Mouse (Mus musculus) liver, postnatal 0 days (tissue): ENCODE data around the gene Gzmk. TPM values are rescaled to one million over a fixed set of nuclear protein-coding genes. Genes with fewer than 3 reads are reported as not detected.

Experiments used
- ATAC-seq: fragments of 200-750 bp; cut with Nextera tagmentation; 2 replicates; pipeline ENCODE4 v1.8.0; 2017; ENCODE audit warnings: mild to moderate bottlenecking, moderate library complexity
- DNase-seq: peaks from one replicate; pipeline ENCODE4 v3.0.0-alpha.2; 2016
- H3K27ac ChIP-seq: fragments of 300-500 bp; sonication (generic); 2 replicates; pipeline ENCODE4 v1.5.1; 2014; ENCODE audit warnings: antibody characterized with exemption, moderate library complexity, mild to moderate bottlenecking, low read depth
- H3K27me3 ChIP-seq: fragments of 300-500 bp; sonication (generic); 2 replicates; pipeline ENCODE4 v1.6.1; 2014; ENCODE audit warnings: low read length, control low read depth, mixed read lengths; ENCODE audit not compliant: insufficient read depth
- H3K36me3 ChIP-seq: fragments of 300-500 bp; sonication (generic); replicated peaks from 2 replicates; pipeline ENCODE4 v1.6.1; 2014; ENCODE audit warnings: mild to moderate bottlenecking, control low read depth, low read length, moderate library complexity, mixed read lengths; ENCODE audit not compliant: insufficient read depth
- H3K4me1 ChIP-seq: fragments of 300-500 bp; sonication (generic); 2 replicates; pipeline ENCODE4 v1.6.1; 2014; ENCODE audit warnings: antibody characterized with exemption, mild to moderate bottlenecking, control low read depth; ENCODE audit not compliant: insufficient read depth
- H3K4me2 ChIP-seq: fragments of 300-500 bp; sonication (generic); 2 replicates; pipeline ENCODE4 v1.6.1; 2014; ENCODE audit warnings: low read depth, mild to moderate bottlenecking, low read length, moderate library complexity, mixed read lengths
- H3K4me3 ChIP-seq: fragments of 300-500 bp; sonication (generic); 2 replicates; pipeline ENCODE4 v1.5.1; 2014; ENCODE audit warnings: low read depth, low read length
- H3K9ac ChIP-seq: fragments of 300-500 bp; sonication (generic); replicated peaks from 2 replicates; pipeline ENCODE4 v1.6.1; 2014; ENCODE audit warnings: mild to moderate bottlenecking, moderate library complexity
- H3K9me3 ChIP-seq: fragments of 300-500 bp; sonication (generic); 2 replicates; pipeline ENCODE4 v1.6.1; 2016; ENCODE audit warnings: mild to moderate bottlenecking, control low read depth, low read length, mixed read lengths
- CTCF ChIP-seq: sonication (generic); IDR thresholded peaks from 2 replicates; pipeline ENCODE4 v1.5.1; 2016; ENCODE audit warnings: antibody characterized with exemption, low read depth
- EP300 ChIP-seq: IDR thresholded peaks from 2 replicates; pipeline ENCODE4 v1.6.1; 2016; ENCODE audit warnings: antibody characterized with exemption, low read depth, mild to moderate bottlenecking
- WGBS: fragments of 180-500 bp; shearing (Covaris S2); extraction: QIAGEN DNeasy Blood & Tissue Kit; methylation state at CpG from one replicate; pipeline ENCODE4 v1.1.7; 2014; ENCODE audit not compliant: insufficient replicate concordance; 5-methylcytosine and 5-hydroxymethylcytosine counted together
- polyA plus RNA-seq: library from polyadenylated mRNA; unstranded; fragments of >200 nt; fragmentation: Nextera tagmentation; extraction: Ambion mirVana; gene quantifications from 2 replicates; pipeline ENCODE4 v1.2.1, GENCODE M21; 2015

Gzmk gene
- polyA plus RNA-seq, 1 experiment from 2014 or later: not detected

DNA sequence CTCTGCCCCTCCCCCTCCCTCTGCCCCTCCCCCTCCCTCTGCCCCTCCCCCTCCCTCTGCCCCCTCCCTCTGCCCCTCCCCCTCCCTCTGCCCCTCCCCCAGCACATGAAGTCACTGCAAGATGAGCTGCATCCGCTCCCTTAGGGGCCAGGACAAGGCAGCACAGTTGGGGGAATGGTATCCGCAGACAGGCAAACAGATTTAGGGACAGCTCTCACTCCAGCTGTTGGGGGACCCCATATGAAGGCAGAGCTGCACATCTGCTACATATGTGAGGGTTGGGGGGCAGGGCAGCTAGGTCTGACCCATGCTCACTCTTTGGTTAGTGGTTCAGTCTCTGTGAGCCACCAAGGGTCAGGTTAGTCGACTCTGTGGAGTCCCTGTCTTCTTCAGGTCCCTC is 26.4 kb downstream of the Gzmk start:
- 63% methylated on average over 3 of the region's 3 CpGs for WGBS
- no peaks in the 10 kb centered on the region for H3K36me3 ChIP-seq

DNA sequence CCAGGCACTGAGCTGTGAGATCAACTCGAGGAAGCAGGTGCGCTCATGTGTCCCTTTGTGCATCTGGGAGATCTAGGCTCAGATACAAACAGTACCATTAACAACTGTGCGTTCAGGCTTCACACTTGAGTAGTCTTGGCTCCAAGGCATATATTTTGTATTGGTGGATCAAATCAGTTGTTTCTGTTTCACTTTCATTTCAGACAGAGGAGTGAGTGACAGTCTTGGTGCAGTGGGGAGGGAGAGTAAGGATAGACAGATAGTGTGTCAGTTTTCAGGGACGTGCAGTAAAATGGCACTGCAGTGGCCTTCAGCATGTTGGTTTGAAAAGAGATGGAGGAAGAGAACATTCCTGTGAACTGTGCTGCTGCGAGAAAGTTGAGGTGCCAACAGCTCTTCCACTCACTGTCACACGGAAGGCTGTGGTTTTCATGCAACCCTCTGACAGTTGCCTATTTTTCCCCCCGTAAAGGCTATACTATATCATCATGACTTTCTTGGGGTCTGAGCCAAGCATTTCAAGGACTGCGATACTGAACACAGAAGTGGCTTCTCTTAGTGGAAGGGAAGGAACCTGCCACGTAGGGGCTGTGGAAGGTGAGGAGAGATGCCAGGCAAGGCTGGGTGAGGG is 27.7 kb downstream of the Gzmk start:
- no peaks in the 10 kb centered on the region for H3K9me3 ChIP-seq
- no peaks in the 10 kb centered on the region for H3K4me1 ChIP-seq
- H3K4me2 ChIP-seq: peak overlapping the region; percentile 35
- no peak overlapping the region for H3K9ac ChIP-seq
- no peak for ATAC-seq
- H3K4me3 ChIP-seq: no peak overlapping the region
- H3K27me3 ChIP-seq: no peaks in the 10 kb centered on the region
- 44% methylated on average over 9 of the region's 9 CpGs for WGBS
- H3K36me3 ChIP-seq: no peaks in the 10 kb centered on the region
- TF ChIP-seq EP300: no peak
- no peak for TF ChIP-seq CTCF
- DNase-seq: no peak
- no peak overlapping the region for H3K27ac ChIP-seq

More for the DNA sequence above, 26.4 kb downstream of the Gzmk start:
- Histone ChIP-seq H3K27me3 (no peaks in the 10 kb centered on the region), H3K4me1 (no peaks in the 10 kb centered on the region), H3K9ac (no peak overlapping the region), H3K9me3 (no peaks in the 10 kb centered on the region), H3K4me3 (no peak overlapping the region), H3K27ac (no peak overlapping the region), H3K4me2 (no peak overlapping the region)
- DNase-seq (no peak), ATAC-seq (no peak)
- TF ChIP-seq CTCF (no peak), EP300 (no peak)

DNA sequence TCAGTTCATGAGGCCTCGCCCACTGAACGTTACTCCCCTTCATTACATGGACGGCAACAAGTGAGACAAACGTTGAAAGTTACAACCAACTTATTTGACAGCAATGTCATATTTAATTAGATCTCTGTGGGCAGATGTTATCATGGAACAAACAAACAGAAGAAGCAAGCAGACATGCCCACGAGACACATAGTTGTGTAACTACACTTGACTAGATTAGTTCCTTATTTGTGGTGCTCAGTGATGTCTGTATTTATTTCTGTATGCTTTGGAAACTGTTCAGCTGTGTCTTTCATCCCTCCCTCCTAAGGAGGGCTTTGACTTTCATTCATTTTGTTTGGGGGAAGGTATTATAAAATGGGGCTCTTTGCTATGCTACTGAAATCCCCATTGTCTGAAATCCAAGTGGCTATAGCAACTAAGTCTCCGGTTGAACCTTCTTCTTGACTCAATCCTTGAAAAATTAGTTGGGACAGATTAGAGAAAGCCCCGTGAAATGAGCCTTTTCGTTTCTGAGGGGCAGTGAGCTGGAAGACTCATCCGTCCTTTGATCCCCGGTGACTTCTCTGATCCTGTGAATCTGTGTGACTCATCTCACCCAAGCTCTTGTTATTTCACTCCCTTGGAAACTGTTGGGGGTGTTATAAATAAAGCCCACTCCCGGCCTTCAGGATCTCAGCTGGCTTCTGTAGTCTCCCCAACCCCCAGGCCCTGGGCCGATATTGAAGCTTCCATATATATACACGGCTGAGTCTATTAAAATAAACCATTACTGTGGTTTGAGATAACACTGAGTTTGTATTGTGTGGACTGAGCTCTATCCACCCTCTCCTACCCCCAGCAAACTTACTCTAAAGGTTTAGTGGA is 28.7 kb downstream of the Gzmk start:
- Histone ChIP-seq H3K9me3 (no peaks in the 10 kb centered on the region), H3K36me3 (no peaks in the 10 kb centered on the region), H3K27ac (no peak overlapping the region), H3K4me3 (no peak overlapping the region), H3K27me3 (no peaks in the 10 kb centered on the region), H3K4me2 (no peak overlapping the region), H3K9ac (no peak overlapping the region), H3K4me1 (no peaks in the 10 kb centered on the region)
- DNase-seq: no peak
- TF ChIP-seq CTCF (no peak), EP300 (no peak)
- no peak for ATAC-seq
- WGBS: 67% methylated on average over 13 of the region's 13 CpGs

DNA sequence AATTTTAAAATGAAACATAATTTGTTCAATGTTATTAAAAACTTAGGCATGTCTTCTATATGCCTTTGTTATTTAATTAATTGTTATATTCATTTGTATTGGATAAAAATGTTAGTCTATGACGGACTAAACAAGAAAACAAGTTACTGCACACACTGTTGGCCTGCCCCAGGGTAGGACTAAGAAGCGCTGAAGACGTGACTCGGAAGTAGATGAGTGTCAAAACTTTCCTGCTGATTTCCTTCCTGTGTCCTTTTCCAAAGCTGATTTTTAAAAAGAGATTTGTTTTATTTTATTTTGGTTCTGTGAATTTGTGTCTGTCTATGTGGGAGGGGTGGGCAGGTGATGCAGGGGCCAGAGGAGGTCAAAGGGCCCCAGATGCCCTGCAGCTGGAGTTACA is 42.0 kb downstream of the Gzmk start:
- ATAC-seq: no peak
- Histone ChIP-seq H3K9me3 (no peaks in the 10 kb centered on the region), H3K36me3 (no peaks in the 10 kb centered on the region), H3K4me3 (no peak overlapping the region), H3K4me1 (no peaks in the 10 kb centered on the region), H3K27me3 (no peaks in the 10 kb centered on the region), H3K4me2 (no peak overlapping the region), H3K27ac (no peak overlapping the region), H3K9ac (no peak overlapping the region)
- no peak for TF ChIP-seq EP300
- TF ChIP-seq CTCF: no peak
- DNase-seq: no peak
- 83% methylated on average over 4 of the region's 4 CpGs for WGBS

DNA sequence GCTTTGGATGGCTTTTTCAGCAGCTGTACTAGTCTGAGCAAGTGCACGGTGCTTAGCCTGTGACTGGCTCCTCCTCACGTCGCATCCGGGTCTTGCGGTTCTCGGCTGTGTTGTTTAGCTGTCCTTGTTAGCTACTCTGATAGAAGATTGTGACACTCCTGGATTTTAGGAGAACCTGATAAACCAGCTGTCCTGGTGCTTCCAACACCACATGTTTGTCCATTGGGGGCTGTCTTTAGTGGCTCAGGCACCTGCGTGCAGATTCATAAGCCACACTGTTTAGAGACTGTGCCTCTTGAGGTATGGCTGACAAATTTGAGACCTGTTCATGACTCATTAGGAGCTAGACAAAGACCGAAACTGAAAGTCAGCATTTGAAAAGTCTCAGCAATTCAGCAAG is 42.4 kb downstream of the Gzmk start:
- Histone ChIP-seq H3K27me3 (no peaks in the 10 kb centered on the region), H3K9me3 (no peaks in the 10 kb centered on the region), H3K27ac (no peak overlapping the region), H3K4me1 (no peaks in the 10 kb centered on the region), H3K9ac (no peak overlapping the region), H3K4me3 (no peak overlapping the region), H3K36me3 (no peaks in the 10 kb centered on the region), H3K4me2 (no peak overlapping the region)
- TF ChIP-seq CTCF: no peak
- no peak for TF ChIP-seq EP300
- DNase-seq (no peak), ATAC-seq (no peak)
- WGBS: 84% methylated on average over 8 of the region's 8 CpGs

DNA sequence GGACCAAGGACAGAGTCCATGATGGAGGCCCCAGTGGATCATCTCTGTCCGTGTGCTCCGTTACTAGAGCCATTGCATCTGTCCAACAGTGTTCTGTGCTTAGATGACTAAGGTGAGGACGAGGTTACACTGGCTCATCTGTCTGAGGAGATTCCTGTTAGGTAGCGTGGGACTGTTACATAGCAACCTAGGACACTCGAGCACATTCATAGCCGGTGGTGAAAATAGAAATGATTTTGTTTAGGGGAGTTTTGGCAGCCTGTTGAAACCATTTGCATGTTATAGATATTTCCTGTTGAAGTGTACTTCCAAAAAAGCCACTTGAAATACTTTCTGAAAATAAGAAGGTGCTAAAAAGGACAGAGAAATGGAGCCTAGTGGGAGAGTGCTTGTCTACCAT is 51.5 kb downstream of the Gzmk start:
- ATAC-seq (no peak), DNase-seq (no peak)
- Histone ChIP-seq H3K27ac (no peak overlapping the region), H3K9me3 (no peaks in the 10 kb centered on the region), H3K36me3 (no peaks in the 10 kb centered on the region), H3K9ac (no peak overlapping the region), H3K27me3 (no peaks in the 10 kb centered on the region), H3K4me3 (no peak overlapping the region), H3K4me2 (no peak overlapping the region), H3K4me1 (no peaks in the 10 kb centered on the region)
- 79% methylated on average over 6 of the region's 6 CpGs for WGBS
- TF ChIP-seq EP300 (no peak), CTCF (no peak)
